Mouse (Mus musculus) inflammation-experienced regulatory T-cells, adult 6 months (primary cell): Measurements from ENCODE around the gene Shpk. TPM values are rescaled to one million over a fixed set of nuclear protein-coding genes. Genes with fewer than 3 reads are reported as not detected.

Experiments
- ATAC-seq: one replicate; pipeline ENCODE4 v1.8.0; 2017
- polyA plus RNA-seq, 3 experiments: library from polyadenylated mRNA; unstranded; fragments of 100-300 nt; shearing (Covaris generic); gene quantifications; one replicate each; pipeline ENCODE4 v1.2.1; 2017

Gene Shpk
- 1 to 10 TPM; 1.7 to 3.3 (median 2.7) TPM for polyA plus RNA-seq

- ATAC-seq: peak; percentile 93
Measured at GRCm38 (mm10) chr11:73199230-73199712, at the start of gene Shpk. Shpk (plus strand) TSS chr11:73199460.

- ATAC-seq: no peak
Measured at GRCm38 (mm10) chr11:73155071-73155470, 44.2 kb upstream of the Shpk start.

- peak; percentile 32 for ATAC-seq
Measured at GRCm38 (mm10) chr11:73159957-73160810, 39.1 kb upstream of the Shpk start, which contains the start of gene P2rx5. P2rx5 (plus strand) TSS chr11:73160421.

DNA sequence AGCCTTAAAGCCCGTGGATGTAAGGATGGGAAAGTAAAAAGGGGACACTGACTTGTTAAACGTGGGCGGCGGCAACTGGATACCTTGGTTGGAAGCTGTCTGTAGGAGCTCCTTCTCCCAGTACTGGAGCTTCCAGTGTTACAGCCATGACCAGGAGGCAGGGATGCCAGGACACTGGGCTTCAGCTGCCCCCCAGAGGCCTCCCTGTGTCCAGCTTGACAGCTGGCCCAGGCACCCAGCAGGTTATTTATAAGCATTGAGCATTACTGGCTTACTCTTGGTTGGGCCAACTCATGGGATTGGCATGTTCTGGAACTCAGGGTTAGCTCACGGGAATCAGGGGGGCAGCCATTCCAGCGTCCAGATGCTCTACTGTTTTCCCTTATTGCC lies 38.5 kb upstream of the Shpk start:
- ATAC-seq: no peak

DNA sequence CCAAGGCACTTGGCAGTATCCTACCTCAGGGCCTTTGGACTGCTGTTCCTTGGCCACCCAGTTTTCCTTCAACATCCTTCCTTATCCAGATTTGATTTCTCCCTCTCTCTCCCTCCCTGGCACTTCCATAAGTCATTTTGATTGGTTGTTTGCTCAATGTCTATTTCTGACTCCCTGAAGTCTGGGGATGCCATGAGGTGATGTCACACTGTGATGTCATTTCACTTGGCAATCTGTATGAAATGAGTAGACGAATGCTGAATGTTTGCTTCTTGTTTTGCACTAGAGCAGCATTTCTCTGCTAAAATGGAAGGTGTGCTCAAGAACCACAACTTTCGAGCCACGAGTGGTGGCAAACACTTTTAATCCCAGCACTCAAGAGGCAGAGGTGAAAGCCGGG lies 37.6 kb upstream of the Shpk start:
- no peak for ATAC-seq

DNA sequence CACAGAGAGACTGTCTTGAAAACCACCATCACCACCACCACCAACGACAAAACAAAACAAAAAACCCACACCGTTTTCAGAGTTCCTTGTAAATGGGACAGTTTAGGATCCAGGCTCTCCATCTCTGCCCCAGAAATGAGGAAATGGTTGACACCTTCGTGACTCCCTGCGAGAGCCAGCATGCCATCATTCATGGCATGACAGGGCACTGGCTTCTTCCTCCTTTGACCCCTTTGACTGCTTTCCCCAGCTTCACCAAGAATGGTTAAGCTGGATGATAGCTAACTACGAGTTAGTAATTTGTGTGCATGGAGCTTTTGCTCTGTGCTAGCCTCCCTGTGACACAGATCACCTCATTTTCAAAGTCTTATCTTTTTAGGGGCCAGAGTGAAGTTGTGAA lies 37.0 kb upstream of the Shpk start:
- ATAC-seq: no peak

DNA sequence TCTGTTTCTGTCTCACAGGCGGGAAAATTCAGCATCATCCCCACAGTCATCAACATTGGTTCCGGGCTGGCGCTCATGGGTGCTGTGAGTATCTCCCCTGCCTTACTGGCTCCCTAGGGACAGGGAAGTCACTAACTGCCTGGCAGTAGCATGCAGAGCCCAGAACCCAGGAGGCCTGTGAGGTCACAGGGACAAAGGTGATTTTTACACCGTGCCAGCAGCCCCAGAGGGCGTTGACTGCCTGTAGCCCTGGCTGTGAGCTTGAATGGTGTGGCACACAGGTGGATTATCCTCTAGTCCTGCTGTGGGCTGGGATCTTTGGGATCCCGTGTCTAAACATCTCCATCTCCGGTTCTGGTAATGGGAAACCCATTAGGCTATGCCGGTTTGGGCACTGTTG lies 31.2 kb upstream of the Shpk start:
- ATAC-seq: no peak

DNA sequence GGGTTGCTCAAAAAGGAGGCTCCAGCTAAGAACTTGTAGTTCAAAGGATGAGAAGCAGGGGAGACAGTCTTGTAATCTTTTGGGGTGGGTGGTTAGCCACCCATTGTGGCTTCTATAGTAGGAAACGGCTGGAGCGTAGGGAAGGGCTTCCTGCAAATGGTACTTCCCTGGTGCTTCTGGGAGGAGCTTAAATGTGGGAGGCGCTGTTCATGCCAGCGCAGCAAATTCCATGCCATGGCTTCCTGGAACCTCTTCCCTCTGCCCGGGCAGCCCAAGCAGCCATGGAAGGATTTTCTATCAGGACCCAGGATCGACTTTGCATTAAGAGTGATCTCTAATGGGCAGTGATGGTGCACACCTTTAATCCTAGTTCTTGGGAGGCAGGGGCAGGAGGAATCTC lies 30.7 kb upstream of the Shpk start:
- ATAC-seq: no peak

- ATAC-seq: peak; percentile 63
Measured at GRCm38 (mm10) chr11:73169231-73169630, 30.0 kb upstream of the Shpk start.

GRCm38 (mm10) chr11:73172186-73172585 lies 27.1 kb upstream of the Shpk start:
- ATAC-seq: no peak

- no peak for ATAC-seq
Measured at GRCm38 (mm10) chr11:73175612-73176011, 23.6 kb upstream of the Shpk start.

- no peak for ATAC-seq
Measured at GRCm38 (mm10) chr11:73176186-73176585, 23.1 kb upstream of the Shpk start.

DNA sequence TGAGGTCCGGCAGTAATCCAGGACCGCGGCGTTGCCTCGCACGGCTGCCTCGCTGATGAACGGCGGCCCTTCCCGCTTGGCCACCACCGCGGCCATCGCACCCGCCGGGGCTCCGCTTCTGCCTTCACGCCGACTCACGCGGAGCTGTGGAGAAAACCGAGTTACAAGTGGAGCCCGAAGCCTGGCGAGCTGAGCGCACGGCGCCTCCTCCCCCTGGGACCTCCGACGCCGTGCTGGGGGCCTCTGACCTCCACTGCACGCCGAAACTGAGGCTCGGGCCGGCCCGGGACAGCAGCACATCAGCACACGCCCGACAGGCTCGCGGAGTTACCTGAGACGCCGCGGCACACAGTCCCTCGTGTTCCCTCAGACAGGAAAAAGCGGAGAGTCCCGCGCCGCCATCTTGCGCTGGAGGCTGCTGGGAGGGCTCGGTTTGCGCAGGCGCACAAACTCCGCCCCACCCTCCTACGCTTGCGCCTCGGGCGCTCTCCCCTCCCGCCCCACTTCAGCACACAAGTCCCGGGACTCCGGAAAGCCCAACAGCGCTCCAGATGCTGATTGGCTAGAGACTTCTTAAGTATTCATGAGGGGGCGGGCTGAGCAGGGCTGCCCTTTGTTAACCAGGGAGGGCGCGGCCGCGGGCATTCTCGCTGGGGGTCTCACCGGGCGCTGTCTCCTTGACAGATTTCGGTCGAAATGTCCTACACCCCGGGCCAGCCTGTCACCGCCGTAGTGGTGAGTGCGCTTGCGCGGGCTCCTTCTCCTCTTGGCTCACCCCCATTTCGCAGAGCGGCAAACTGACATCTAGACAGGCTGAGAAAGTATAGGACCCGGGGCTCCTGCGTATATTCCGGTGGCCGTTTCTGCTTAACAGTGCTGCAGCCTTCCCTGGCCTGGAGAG lies 22.4 kb upstream of the Shpk start, which contains the start of the genes Emc6 and Tax1bp3:
Gene Emc6 (minus strand): TSS at position 430 of the 901 bp plus-strand sequence.
Gene Tax1bp3 (plus strand): TSS at position 476 of the 901 bp plus-strand sequence.
- ATAC-seq: peak; percentile 97

DNA sequence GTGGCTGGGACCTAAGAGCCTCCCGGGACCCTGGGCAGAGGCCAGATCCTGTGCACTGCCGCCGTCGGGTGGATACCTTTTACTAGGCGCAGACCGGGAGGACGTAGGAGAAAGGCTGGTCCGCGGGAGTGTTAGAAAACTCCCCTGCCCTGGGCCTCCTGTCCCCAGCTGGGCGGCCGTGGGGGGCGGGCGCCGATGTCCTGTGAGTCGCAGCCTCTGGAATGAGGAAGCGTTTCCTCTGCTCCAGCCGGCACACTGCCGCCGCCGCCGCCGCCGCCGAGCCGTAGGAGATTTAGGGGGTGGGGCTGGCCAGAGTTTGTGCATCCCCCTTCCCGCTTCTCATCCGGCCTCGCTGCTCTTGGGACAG lies 21.8 kb upstream of the Shpk start:
- ATAC-seq: peak; percentile 8

DNA sequence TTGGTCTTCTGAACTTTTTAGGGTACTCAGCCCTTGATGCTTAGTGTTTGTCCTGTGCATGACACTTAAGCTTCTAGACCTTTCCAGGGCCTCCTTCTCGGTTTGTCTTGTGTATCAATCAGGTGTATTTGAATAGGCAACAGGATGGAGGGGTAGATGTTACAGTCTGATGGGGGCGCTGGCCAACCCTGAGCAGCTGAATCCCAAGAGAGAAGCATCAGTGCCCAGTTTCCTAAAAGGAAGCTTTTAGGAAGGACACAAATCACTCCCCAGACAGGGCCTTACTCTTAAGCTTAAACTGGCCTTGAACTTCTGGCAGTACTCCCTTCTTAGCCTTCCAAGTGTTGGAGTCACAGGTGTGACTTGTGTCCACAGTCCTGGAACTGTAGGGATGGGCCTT lies 21.4 kb upstream of the Shpk start:
- ATAC-seq: no peak

DNA sequence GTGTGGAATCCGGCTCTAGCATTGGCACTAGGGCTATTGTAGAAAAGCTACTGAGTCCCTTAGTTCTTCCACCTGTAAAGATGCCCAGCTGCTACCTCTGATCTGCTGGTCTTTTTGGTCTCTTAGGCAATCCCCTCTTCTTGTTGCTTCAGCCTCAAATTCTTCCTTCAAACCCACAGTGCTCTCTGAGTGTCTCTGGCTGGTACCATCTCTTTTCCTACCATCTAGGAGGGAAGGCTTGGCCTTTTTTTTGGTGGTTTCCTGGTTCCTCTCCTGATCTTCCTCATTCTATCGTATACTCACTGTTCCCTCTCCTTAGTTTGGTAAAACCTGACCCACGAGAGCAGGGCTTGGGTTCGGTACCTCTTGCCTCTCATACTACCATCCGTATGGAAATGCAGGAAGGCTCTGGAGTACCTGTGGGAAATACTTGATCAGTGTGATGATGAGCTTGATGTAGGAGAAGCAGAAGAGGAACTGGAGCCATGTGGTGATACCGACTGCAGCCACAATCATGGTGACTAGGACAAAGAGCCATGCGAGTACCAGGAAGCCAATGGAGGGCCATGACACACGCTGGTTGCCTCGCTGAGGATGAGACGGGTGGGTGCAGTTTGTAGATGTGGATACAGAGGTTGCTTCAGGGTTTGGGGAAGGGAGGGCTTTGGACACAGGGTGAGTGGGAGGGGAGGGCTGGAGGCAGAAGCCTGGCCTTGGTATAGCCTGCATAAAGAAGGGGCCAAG lies 13.2 kb upstream of the Shpk start:
- no peak for ATAC-seq

- ATAC-seq: no peak
Measured at GRCm38 (mm10) chr11:73187231-73187630, 12.0 kb upstream of the Shpk start.

GRCm38 (mm10) chr11:73193047-73193446 lies 6.2 kb upstream of the Shpk start:
- ATAC-seq: no peak

- ATAC-seq: no peak
Measured at GRCm38 (mm10) chr11:73194444-73194843, 4.8 kb upstream of the Shpk start.

DNA sequence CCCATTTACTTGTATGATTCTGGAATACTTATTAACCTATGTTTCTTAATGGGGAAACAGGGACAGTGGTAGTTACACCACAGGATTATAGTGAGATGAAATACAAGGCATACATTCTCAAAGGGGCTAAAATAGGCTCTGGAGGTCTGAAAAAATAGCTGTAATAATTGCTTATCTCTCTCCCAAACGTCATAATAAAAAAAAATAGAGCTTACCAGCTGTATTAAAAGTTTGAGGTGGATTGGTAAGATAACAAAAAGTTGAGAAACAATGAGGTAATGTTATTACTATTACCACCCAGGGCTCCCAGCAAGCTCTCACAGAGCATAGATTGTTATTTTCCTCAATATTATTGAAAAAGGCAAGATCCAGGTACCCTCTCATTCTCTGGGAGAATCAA lies 1.1 kb upstream of the Shpk start:
- ATAC-seq: no peak

DNA sequence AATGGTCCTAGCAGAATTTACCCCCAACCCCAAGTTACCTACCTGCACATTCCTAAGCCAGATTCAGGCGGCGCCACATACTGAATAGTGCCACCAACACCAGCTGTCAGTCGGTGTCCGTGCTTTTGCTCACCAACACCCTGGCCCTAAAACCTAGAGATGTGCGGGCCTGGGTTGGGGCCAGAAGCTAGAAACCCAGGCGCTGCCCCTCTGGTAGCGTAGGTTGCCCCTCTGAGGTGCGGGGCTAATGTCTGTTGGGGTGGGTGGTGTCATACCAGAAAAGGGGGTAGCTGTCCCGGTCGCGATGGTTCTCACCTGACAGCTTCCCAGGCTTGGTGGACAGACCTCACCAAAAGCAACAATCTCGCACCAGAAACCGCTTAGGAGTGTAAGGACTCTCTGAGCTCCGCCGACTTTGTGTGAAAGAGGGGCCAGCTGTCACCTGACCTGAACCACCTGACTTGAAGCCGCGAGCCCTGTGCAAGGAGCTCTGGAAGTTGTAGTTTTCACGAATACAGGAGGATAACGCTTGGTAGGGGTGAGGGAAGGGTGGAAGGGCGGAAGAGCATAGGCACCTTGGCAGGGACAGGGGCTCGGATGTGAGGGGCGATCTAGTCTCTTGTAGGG lies 544 bp upstream of the Shpk start, which contains the start of gene Ctns:
Gene Ctns (minus strand): TSS at position 440 of the 627 bp plus-strand sequence.
- peak; percentile 88 for ATAC-seq

DNA sequence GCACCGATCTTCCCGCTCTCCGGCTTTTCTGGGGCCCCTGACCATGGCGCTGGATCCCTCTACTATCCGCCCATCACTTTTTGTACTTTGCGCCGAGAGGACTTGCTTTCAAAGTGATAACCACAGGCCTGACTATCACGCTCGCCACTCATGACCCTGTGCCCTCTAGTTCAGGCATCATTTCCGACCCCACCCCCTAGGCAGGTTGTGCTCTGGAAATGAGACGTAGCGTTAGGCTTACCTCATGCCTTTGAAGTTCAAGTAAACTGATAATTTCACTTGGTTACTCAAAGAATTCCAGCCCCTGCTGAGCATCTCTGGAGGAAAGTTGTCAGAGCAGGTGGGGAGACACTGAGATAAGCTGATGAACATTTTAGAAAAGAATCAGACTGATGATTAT lies 619 bp downstream of the Shpk start:
- ATAC-seq: peak; percentile 27
